Mouse (Mus musculus): ENCODE measurements around the gene Calhm3.

DNA sequence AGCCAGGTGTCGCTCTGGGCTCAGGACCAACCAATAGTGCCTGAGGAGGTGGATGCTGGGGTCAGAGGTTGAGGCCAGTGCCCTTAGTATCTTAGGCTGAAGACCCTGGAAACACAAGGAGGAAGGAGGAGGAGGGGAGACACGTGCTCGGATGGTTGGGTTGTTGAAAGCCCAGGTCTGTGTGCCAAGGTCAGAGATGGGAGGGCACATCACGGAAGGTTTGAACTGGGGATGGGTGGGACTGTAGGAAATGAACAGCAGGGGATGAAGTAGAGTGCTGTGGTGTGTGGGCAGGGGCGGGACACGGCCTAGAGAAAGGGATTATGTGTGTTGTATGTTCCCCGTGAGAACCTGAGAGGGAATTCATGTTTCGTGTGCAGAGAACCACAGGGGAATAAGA, 26.7 kb upstream of the Calhm3 start:
- TF ChIP-seq CTCF (IDR thresholded peaks at IDR 0.05; ENCODE audit: low read depth): no peak
- no peak for TF ChIP-seq EP300 (IDR thresholded peaks at IDR 0.05; ENCODE audit: low read depth)
